Comparison of ENCODE assay signal across 9 mouse cellular contexts in genomic region chr2:79865275-79865999, GRCm38 (mm10).
DNase-seq lines count a peak whose midpoint lies in the region; ATAC-seq lines count a peak whose summit lies in the region.
"Had no signal": no experiment of that assay in that cellular context is flagged by ENCODE, and none has a peak within 500 bp of the region (broad histone marks: within the 10 kb centered on the region; RNA-seq: fewer than 3 reads in every experiment).

No protein-coding gene starts in this region.

- H3K27ac ChIP-seq in embryonic facial prominence, embryonic 13.5 days: no peak overlapping the region
- H3K27ac ChIP-seq in hindbrain, embryonic 15.5 days (replicated peaks): no peak overlapping the region
- H3K27ac ChIP-seq in midbrain, embryonic 12.5 days (replicated peaks): no peak overlapping the region
- H3K27ac ChIP-seq: macrophage had no signal

- DNase-seq in gastrocnemius, adult 18-20 months (ENCODE audit: low spot score): peak; percentile 43
- no peak for DNase-seq in gastrocnemius, postnatal 10 days
- peak; percentile 60 for DNase-seq in R1 (ENCODE audit: low read depth, low spot score)
- peak; percentile 15 to 84 for DNase-seq in layer of hippocampus, postnatal 14 days (ENCODE audit: low spot score in 2 of 2)
- no peak for DNase-seq in spleen, postnatal 36 days (ENCODE audit: low spot score in 2 of 2)

- no peaks in the 10 kb centered on the region for H3K9me3 ChIP-seq in embryonic facial prominence, embryonic 13.5 days
- no peaks in the 10 kb centered on the region for H3K9me3 ChIP-seq in hindbrain, embryonic 15.5 days
- H3K9me3 ChIP-seq in midbrain, embryonic 12.5 days: no peaks in the 10 kb centered on the region

- 44% methylated on average over 9 of the region's 9 CpGs for WGBS in embryonic facial prominence, embryonic 13.5 days
- WGBS in hindbrain, embryonic 15.5 days: 42% methylated on average over 9 of the region's 9 CpGs
- 49% methylated on average over 9 of the region's 9 CpGs for WGBS in midbrain, embryonic 12.5 days

- H3K36me3 ChIP-seq in embryonic facial prominence, embryonic 13.5 days: no peaks in the 10 kb centered on the region
- H3K36me3 ChIP-seq in hindbrain, embryonic 15.5 days: no peaks in the 10 kb centered on the region
- H3K36me3 ChIP-seq in midbrain, embryonic 12.5 days: no peaks in the 10 kb centered on the region

- no peak overlapping the region for H3K4me2 ChIP-seq in embryonic facial prominence, embryonic 13.5 days
- no peak overlapping the region for H3K4me2 ChIP-seq in hindbrain, embryonic 15.5 days
- H3K4me2 ChIP-seq in midbrain, embryonic 12.5 days (replicated peaks): no peak overlapping the region

- H3K27me3 ChIP-seq in embryonic facial prominence, embryonic 13.5 days: no peaks in the 10 kb centered on the region
- no peaks in the 10 kb centered on the region for H3K27me3 ChIP-seq in hindbrain, embryonic 15.5 days
- no peaks in the 10 kb centered on the region for H3K27me3 ChIP-seq in midbrain, embryonic 12.5 days

- 0 out of 2 replicates have a peak, but pooled peaks have one; percentile 48 for ATAC-seq in embryonic facial prominence, embryonic 13.5 days (ENCODE audit: insufficient number of reproducible peaks, insufficient read depth, low FRiP score, low TSS enrichment, low read depth)
- ATAC-seq in hindbrain, embryonic 15.5 days (ENCODE audit: low FRiP score, low read depth): peak; percentile 89
- peak; percentile 92 for ATAC-seq in midbrain, embryonic 12.5 days (ENCODE audit: low FRiP score, low read depth)

- H3K4me3 ChIP-seq in embryonic facial prominence, embryonic 13.5 days: no peak overlapping the region
- no peak overlapping the region for H3K4me3 ChIP-seq in hindbrain, embryonic 15.5 days
- H3K4me3 ChIP-seq in midbrain, embryonic 12.5 days: no peak overlapping the region

- H3K4me1 ChIP-seq in embryonic facial prominence, embryonic 13.5 days: no peaks in the 10 kb centered on the region
- 0 out of 2 replicates have a peak, but pooled peaks cover 4% of the 10 kb centered on the region for H3K4me1 ChIP-seq in hindbrain, embryonic 15.5 days (replicated peaks)
- H3K4me1 ChIP-seq in midbrain, embryonic 12.5 days: no peaks in the 10 kb centered on the region

- no peak overlapping the region for H3K9ac ChIP-seq in embryonic facial prominence, embryonic 13.5 days
- no peak overlapping the region for H3K9ac ChIP-seq in hindbrain, embryonic 15.5 days
- H3K9ac ChIP-seq in midbrain, embryonic 12.5 days (replicated peaks): no peak overlapping the region

Comparison
In these comparisons a context has a peak if more than half of its experiments do, and no peak if none do; other contexts are left out.
1. DNase-seq: peak in gastrocnemius, adult 18-20 months (single experiment), R1 (single experiment) and layer of hippocampus, postnatal 14 days (2 of 2); none in gastrocnemius, postnatal 10 days (single experiment) and spleen, postnatal 36 days (0 of 2).
2. Peak in every context shown above with its lines, with median percentiles within 50 percentile points of each other: ATAC-seq.